21 mouse cellular contexts compared by ENCODE assay signal in genomic region chr11:20125423-20125822, GRCm38 (mm10).
"Had no signal": no experiment of that assay in that cellular context is flagged by ENCODE, and none has a peak within 500 bp of the region (broad histone marks: within the 10 kb centered on the region; RNA-seq: fewer than 3 reads in every experiment).

No protein-coding gene starts in this region.

- H3K27me3 ChIP-seq: limb, embryonic 12.5 days; limb, embryonic 15.5 days; liver, embryonic 15.5 days; neural tube, embryonic 12.5 days; neural tube, embryonic 15.5 days had no signal

- DNase-seq: kidney, adult 18-20 months; kidney, adult 9 months; kidney, postnatal 14 days; kidney, postnatal 4 days; left cerebral cortex, postnatal 4 days; lung, adult 2 months; midbrain, embryonic 14.5 days; right cerebral cortex, adult 18-20 months; right cerebral cortex, postnatal 14 days; right cerebral cortex, postnatal 4 days; thymus, adult 2 months; thymus, postnatal 14 days; thymus, postnatal 4 days had no signal

- H3K4me2 ChIP-seq: limb, embryonic 12.5 days; limb, embryonic 15.5 days; liver, embryonic 11.5 days; liver, embryonic 15.5 days; midbrain, embryonic 11.5 days; neural tube, embryonic 12.5 days; neural tube, embryonic 15.5 days had no signal

- H3K27ac ChIP-seq: limb, embryonic 12.5 days; limb, embryonic 15.5 days; liver, embryonic 15.5 days; neural tube, embryonic 12.5 days; neural tube, embryonic 15.5 days; stomach, postnatal 0 days had no signal

- H3K36me3 ChIP-seq: limb, embryonic 12.5 days; limb, embryonic 15.5 days; liver, embryonic 15.5 days; neural tube, embryonic 12.5 days; neural tube, embryonic 15.5 days had no signal

- H3K4me3 ChIP-seq: limb, embryonic 12.5 days; limb, embryonic 15.5 days; liver, embryonic 15.5 days; neural tube, embryonic 12.5 days; neural tube, embryonic 15.5 days had no signal

- H3K9ac ChIP-seq: limb, embryonic 12.5 days; limb, embryonic 15.5 days; liver, embryonic 15.5 days; neural tube, embryonic 12.5 days; neural tube, embryonic 15.5 days had no signal

- H3K4me1 ChIP-seq: limb, embryonic 15.5 days; liver, embryonic 15.5 days; neural tube, embryonic 12.5 days; neural tube, embryonic 15.5 days had no signal

- H3K9me3 ChIP-seq: limb, embryonic 12.5 days; limb, embryonic 15.5 days; liver, embryonic 15.5 days; neural tube, embryonic 12.5 days; neural tube, embryonic 15.5 days had no signal
